Mouse (Mus musculus): ENCODE data around the gene Smpx. TPM values are rescaled to one million over a fixed set of nuclear protein-coding genes. Genes with fewer than 3 reads are reported as not detected.

Gene Smpx
- total and polyA plus RNA-seq, 2 experiments: 0.37 TPM; not detected in 1

- 72% methylated on average over 3 of the region's 3 CpGs for WGBS
- H3K27me3 ChIP-seq (ENCODE audit: control insufficient read depth, insufficient read depth, low read length): no peaks in the 10 kb centered on the region
- H3K4me3 ChIP-seq (ENCODE audit: insufficient read depth, low read depth, low read length): no peak overlapping the region
- H3K79me2 ChIP-seq (ENCODE audit: control insufficient read depth, insufficient read depth, low read length): no peaks in the 10 kb centered on the region
- TF ChIP-seq POLR2A (IDR thresholded peaks at IDR 0.05; ENCODE audit: extremely low read depth, insufficient read depth, low read length) (no peak), CTCF (IDR thresholded peaks at IDR 0.05; ENCODE audit: low read depth, low read length) (no peak)
- H3K4me1 ChIP-seq (ENCODE audit: control insufficient read depth, insufficient read depth, low read length): no peaks in the 10 kb centered on the region
- no peaks in the 10 kb centered on the region for H3K36me3 ChIP-seq (ENCODE audit: control insufficient read depth, insufficient read depth, low read length)
- H3K9ac ChIP-seq (ENCODE audit: low read depth, low read length): no peak overlapping the region
- H3K27ac ChIP-seq (replicated peaks; ENCODE audit: insufficient read depth, low read depth, low read length): no peak overlapping the region
- DNase-seq (ENCODE audit: extremely low read depth, low read depth, low spot score): no peak
Measured at GRCm38 (mm10) chrX:157762542-157762941, 63.8 kb downstream of the Smpx start.

GRCm38 (mm10) chrX:157801669-157802068 is 103.0 kb downstream of the Smpx start:
- no peak overlapping the region for H3K27ac ChIP-seq (replicated peaks; ENCODE audit: insufficient read depth, low read depth, low read length)
- WGBS: 93% methylated on average over 2 of the region's 2 CpGs
- TF ChIP-seq POLR2A (IDR thresholded peaks at IDR 0.05; ENCODE audit: extremely low read depth, insufficient read depth, low read length): no peak
- TF ChIP-seq CTCF (IDR thresholded peaks at IDR 0.05; ENCODE audit: low read depth, low read length): no peak
- no peaks in the 10 kb centered on the region for H3K27me3 ChIP-seq (ENCODE audit: control insufficient read depth, insufficient read depth, low read length)
- H3K79me2 ChIP-seq (ENCODE audit: control insufficient read depth, insufficient read depth, low read length): no peaks in the 10 kb centered on the region
- H3K4me1 ChIP-seq (ENCODE audit: control insufficient read depth, insufficient read depth, low read length): no peaks in the 10 kb centered on the region
- no peaks in the 10 kb centered on the region for H3K36me3 ChIP-seq (ENCODE audit: control insufficient read depth, insufficient read depth, low read length)
- no peak for DNase-seq (ENCODE audit: extremely low read depth, low read depth, low spot score)
- no peak overlapping the region for H3K4me3 ChIP-seq (ENCODE audit: insufficient read depth, low read depth, low read length)
- H3K9ac ChIP-seq (ENCODE audit: low read depth, low read length): no peak overlapping the region

Other genes with a start within 250 kb of the Smpx start
- gene Sms, start 206.6 kb upstream of the Smpx start, total RNA-seq (2014; rRNA removed): 5.5 and 7.5 TPM in 2 replicates
- gene Sms, start 206.6 kb upstream of the Smpx start, polyA plus RNA-seq (2012; rRNA removed): 2.3 and 3.2 TPM in 2 replicates
- gene Yy2, start 129.9 kb upstream of the Smpx start, total RNA-seq (2014; rRNA removed): 1.3 TPM in 2 replicates
- 0.12 TPM in 1 of 2 replicates, not detected in the other for gene Yy2, start 129.9 kb upstream of the Smpx start, polyA plus RNA-seq (2012; rRNA removed)
- 3.8 and 4.7 TPM in 2 replicates for gene Mbtps2, start 100.2 kb upstream of the Smpx start, total RNA-seq (2014; rRNA removed)
- gene Mbtps2, start 100.2 kb upstream of the Smpx start, polyA plus RNA-seq (2012; rRNA removed): 5.5 and 6.3 TPM in 2 replicates
- 0.09 TPM in 1 of 2 replicates, not detected in the other for gene Klhl34, start 119.5 kb downstream of the Smpx start, total RNA-seq (2014; rRNA removed)
- gene Klhl34, start 119.5 kb downstream of the Smpx start, polyA plus RNA-seq (2012; rRNA removed): not detected in 2 replicates

Measured in liver, adult 2 months (tissue).